Mouse (Mus musculus): ENCODE results near the gene Polr3gl.

Gene Polr3gl

DNA sequence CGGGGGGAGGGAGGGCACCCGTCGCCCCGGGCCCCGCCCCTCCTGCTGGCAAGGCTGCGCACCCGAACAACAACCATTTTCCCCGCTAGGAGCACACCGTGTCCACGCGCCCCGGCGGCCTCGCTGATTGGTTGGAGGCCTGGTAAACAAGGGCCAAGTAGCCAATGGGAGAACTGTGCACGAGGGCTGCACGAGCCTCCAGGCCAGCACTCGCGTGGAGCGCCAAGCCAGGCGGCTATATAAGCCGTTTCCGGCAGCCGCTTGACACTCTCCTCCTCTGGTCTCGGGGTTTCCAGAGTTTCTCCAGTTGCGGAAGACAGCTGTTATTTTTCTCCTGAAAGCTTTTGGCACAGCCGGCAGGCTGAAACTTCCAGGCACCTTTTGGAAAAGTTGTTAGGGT lies 36.3 kb downstream of the Polr3gl start, which contains the start of gene Txnip:
TSS of gene Txnip (plus strand) at position 264 of the 400 bp plus-strand sequence.
- peak; percentile 81 for DNase-seq (ENCODE audit: low read depth, low spot score)

DNA sequence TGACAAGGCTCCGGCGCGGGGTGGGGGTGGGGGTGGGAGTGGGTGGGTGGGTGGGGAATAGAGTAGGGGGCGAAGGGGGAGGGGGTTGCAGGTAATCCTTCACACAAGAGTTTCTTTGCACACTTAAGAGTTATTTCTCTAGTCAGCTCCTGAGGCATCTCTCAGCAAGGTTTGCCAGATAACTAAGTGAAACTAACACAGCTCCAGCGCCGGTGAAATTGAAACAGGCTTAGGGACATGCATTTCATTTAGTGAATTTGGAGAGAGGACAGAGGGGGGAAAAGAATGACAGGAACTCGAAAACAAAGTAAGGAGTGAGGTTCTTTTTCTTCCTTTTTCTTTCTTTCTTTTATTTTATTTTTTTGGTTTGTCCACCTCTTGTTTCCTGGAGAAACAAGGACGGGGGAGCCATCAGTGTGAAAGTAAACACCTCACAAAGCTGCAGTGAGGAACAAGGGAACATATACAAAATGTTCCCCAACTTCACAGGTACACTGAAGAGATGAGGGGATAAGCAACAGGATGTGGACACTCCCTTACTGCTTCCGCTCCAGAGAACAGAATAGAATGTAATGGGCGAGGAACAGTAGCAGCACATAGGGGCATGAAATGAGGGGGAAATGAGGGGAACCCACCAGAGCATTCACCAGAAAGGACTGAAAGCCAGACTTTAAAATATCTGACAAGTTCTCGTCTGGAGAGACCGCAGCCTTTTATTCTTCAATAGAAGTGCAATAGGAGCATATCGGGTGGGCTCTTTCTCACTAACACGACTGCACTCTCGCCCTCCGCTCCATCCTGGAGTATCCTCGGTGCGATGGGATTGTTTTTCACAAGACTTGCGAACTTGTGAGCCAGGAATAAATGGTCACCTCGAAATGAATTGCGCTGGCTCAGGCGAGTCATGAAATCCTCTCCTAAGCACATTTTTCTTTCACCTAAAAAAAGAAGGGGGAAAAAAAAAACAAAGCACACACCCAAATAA lies 37.0 kb downstream of the Polr3gl start:
- DNase-seq (ENCODE audit: low read depth, low spot score) = no peak

DNA sequence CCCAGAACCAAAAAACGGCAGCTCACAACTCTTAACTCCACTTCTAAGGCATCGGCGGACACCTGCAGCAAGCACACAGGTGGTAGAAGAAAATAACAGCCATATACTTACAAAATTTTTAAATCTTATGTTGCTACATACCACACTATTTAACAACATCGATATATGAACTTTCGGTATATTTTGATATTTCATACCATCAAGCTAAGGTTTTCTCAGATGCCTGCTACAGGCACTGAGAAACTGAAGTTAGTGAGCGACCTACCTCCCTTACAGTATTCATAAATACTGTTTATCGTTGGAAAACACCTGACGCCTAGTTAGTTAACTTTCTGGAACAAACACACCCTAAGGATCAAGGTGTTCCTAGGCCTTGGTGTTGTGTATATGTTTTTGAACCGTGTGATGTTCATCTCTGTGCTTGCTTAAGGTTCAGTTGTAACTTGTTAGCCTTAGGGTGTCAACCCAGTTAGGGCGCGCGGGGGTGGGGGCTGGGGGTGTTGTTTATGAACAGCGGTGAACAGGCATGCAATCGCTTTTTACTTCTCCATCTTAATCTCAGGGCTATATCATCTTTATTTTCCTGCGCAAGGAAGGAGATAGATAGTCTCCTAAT lies 37.9 kb downstream of the Polr3gl start:
- no peak for DNase-seq (ENCODE audit: low read depth, low spot score)

DNA sequence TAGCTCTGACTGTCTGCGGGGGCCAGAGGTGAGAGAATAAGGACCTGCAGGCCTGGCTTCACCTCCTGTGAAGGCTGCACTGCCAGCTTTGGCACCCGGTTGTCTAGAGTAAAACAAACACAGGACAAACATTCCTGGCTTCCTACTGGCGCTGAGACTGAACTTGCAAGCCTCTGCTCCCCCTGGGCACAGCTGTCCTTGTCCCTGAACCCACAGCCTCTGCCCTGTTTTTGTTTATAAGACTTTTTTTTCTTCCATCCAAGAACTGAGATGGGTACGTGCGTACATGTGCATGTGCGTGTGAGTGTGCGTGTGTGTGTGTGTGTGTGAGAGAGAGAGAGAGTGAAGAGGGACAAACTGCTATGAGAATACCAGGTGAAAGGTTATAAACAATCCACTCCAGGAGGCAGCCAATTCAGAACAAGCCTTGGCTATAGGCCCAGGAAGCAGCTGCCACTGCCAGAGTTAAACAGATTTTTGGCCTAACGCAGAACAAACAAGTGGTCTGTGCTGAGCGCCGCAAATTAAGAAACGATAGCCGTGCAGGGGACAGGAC lies 38.9 kb downstream of the Polr3gl start:
- no peak for DNase-seq (ENCODE audit: low read depth, low spot score)

DNA sequence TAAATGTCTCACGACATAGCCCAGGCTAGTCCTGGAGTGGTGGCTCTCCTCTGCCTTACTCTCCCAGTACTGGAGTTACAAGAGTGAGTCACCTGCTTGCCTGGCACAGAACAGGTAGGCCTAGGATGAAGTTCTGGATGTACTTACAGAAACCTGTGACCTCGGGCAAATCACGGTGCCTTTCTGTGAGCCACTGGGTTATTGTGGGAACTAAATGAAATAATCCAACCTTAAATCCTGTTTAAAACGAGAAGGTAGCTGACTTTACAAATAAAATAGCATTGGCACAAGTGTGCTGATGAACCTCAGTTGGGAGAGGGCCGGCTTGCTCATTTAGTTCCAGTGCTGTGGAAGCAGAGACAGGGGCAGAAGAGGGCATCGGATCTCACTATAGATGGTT lies 39.7 kb downstream of the Polr3gl start:
- no peak for DNase-seq (ENCODE audit: low read depth, low spot score)

DNA sequence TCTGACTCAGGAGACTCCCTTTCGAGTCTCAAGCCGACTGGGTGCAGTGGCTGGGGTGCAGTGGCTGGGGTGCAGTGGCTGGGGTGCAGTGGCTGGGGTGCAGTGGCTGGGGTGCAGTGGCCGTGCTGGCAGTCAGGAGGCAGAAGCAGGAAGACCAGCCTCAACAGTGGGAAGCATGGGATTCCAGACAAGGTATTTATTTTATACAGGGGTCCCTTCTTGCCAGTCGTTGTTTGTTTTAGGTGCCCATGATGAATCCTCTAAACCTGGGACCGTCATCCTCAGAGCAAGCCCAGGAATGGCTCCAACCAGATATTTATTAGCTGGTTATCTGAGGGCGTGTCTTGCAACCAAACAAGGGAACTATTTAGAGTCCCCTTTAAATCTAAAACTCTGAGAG lies 40.4 kb downstream of the Polr3gl start:
- DNase-seq (ENCODE audit: low read depth, low spot score) = no peak

DNA sequence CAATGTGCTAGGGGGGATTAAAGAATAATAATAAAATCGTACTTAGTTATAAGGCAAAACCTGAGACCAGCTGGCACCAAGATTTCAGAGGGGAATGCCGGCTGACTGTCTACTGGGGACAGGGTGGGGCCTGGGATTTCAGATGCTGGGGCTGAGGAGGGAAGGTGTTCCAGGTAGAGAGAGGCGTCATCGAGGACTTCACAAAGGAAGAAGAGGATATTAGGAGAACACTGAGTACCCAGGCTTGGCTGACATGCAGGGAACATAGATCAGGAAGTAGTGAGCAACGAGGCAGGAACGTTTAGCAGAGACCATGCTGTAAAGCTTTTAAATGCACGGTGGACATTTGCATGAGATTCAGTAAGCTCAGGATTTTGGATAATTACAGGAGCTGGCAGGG lies 42.1 kb downstream of the Polr3gl start:
- DNase-seq (ENCODE audit: low read depth, low spot score) = no peak

DNA sequence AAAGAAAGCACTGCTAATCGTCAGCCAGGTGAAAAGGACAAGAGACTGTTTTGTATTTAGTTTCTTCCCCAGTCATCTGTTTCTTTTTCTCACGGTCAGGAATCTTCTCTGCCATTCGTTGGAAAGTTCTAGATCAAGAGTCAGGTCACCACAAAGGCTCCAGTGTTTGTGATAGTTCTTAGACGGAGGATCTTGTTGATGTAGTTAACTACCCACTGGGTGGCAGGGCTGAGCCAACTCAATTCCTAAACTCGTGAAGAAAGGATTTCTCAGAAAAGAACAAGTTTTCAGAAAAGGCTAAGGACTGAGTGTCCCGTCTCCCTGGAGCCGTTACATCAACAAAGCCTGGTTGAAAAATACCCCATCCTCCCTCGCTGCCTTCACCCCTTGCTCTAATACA lies 42.8 kb downstream of the Polr3gl start:
- no peak for DNase-seq (ENCODE audit: low read depth, low spot score)

DNA sequence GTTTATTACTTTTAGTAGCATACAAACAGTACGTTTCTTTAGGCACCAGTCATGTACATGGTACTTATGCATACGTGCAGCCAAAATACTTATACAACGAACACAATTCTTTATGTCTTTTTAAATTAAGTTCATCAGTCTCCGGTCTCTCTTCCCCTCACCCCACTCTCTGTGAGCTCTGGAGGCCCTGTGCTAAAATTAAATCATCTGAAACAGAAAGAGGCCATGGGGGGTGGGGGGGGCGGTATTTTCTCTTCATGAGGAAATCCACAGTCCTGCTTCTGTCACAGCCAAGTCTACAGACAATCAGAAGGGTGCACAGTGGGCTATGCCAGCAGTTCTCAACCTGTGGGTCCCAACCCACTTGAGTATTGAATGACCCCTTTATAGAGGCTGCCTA lies 44.6 kb downstream of the Polr3gl start:
- DNase-seq (ENCODE audit: low read depth, low spot score) = no peak

DNA sequence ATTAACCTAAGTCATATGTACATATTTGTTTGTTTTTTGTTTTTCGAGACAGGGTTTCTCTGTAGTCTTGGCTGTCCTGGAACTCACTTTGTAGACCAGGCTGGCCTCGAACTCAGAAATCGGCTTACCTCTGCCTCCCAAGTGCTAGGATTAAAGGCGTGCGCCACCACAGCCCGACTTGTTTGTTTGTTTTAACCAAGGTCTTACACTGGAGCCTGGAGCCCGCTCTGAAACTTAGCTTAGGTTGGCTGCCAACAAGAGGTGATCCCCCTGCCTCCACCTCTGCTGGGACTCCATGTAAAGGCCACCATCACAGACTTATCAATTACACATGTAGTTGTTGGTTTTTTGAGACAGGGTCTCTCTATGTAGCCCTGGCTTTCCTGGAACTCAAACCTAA lies 45.2 kb downstream of the Polr3gl start:
- no peak for DNase-seq (ENCODE audit: low read depth, low spot score)

DNA sequence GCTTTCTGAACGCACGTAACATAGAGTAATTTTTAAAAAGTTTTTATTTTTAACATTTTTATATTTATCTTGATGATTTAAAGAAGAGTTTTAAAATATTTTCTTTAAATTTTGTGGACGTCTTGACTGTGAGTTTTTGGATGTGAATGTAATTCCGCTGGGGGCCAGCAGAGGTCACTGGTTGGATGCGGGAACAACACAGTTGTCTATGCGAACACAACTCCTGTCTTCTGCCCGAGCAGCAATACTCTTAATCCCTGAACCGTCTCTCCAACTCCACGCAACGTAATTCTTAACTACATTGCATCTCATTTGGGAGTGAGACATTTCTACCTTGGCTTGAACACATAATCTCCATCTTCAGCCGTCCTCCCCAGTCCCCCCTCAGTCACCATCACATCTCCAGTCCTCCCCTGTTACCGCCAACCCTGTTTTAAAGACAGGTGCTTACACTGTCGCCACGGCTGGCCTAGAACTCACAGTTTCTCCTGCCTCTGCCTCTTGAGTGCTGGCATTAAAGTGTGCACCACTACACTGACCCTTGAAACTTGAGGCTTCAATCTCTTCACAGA lies 46.5 kb downstream of the Polr3gl start:
- DNase-seq (ENCODE audit: low read depth, low spot score) = peak; percentile 29

DNA sequence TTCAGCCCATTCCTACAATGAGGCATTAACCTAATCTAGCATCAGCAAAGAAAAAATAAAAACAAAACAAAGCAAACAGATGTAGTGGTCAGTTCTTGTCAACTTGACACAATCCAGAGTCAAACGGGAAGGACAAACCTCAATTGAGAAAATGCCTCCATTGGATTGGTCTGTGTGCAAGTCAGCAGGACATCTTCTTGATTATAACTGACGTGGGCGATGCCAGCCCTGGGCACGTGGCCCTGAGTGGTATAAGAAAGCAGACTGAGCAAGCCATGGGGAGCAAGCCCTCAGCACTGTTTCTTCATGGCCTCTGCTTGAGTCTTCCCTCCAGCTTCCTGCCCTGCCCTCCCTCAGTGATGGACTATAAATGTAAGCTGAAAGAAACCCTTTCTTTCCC lies 47.1 kb downstream of the Polr3gl start:
- DNase-seq (ENCODE audit: low read depth, low spot score) = no peak

DNA sequence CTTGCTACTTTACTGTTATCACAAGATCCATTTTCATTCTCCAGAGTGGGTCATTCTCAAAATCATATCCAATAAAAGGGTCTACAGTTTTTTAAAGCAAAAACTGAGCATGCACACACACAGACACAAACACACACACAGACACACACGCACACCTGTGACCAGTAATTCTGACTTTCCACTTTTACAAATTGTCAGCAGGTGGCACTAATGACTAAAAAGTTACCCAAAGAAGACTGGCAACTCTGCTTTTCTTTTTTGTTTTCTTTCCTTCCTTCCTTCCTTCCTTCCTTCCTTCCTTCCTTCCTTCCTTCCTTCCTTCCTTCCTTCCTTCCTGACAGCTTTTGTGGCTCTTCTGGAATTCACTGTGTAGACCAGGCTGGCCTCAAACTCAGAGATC lies 48.4 kb downstream of the Polr3gl start:
- DNase-seq (ENCODE audit: low read depth, low spot score) = no peak

DNA sequence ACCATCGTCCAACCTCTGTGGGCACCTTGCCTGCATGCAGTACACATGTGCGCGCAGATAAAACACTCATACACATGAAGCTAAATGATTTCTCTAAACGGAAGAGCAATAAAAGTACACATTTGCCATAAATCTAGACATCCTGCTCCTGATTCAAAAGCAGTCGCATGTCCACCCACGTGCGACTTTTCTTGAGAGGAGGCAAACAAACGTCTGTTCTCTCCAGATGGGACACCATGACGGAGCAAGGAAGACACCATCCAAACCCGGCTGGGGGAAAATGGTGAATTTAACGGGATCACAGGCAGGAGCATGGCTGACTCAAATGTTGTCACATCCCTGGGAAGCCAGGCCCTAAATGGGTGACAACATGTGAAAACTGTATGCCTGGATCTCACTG lies 50.6 kb downstream of the Polr3gl start:
- no peak for DNase-seq (ENCODE audit: low read depth, low spot score)

DNA sequence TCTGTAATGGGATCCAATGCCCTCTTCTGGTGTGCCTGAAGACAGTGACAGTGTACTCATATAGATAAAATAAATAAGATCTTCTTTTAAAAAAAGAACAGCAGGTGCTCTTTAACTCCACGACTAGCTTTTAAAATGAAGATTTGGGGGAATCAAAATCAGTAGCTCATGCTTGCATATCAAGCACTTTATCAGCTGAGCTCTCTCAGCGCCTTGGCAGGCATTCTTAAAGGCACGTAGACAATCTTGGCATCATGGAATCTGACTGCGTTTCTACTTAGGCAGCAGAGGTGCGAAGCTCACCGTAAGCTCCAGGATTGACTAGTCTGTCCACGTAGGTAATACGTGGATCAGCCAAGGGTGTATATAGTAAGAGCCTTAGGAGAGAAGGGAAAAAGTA lies 51.4 kb downstream of the Polr3gl start:
- no peak for DNase-seq (ENCODE audit: low read depth, low spot score)

DNA sequence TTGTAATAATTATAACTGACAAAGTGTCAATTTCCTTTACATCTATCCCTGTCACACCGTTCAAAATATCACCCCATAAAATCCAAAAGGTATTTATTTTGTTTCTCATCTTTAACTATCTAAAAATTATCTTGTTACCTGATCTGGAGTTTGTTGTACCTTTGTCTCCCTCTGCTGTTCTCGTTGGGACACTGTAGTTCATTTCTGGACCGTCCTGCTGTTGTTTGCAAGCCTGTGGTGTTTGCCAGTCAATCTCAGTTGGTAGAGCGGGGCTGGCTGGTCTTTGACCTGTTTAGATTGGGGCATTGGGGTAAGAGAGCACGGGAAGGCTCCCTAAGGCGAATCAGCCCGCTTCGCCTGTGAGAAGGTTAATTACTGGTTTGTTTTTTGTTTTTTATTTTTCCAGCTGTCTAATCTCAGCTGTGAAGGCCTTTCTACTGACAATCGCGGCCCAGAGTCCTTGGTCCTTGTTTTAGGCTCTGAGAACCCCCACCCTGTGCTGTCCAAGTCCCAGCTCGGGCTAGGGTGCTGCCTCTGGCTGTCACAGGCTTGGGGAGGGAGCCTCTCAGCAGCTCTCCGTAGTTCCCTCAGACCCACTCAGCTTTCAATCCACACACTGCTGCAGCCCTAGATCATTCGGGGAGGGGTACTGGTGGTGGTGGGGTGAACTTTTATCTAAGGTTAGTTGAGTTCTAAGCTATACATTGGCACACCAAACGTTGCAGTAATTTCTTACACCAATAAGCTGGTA lies 52.5 kb downstream of the Polr3gl start:
- DNase-seq (ENCODE audit: low read depth, low spot score) = no peak

DNA sequence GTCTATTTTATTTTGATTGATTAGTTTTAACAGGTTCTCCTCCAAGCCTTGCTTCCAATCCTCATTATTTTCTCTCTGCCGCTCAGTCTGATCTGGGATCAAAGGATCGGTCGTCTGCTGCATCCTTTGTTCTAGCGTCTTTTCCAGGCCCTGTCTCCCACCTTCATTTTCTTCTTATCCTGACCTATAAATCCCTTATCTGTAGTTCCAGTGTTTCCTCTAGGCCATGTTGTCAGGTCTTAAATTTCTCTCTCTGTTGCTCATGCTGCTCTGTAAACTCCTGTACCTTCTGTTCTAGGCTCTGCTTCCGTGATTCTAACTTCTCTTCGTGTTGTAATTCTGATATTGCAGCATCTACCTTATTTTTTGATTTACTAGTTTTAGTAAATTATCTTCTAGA lies 53.2 kb downstream of the Polr3gl start:
- no peak for DNase-seq (ENCODE audit: low read depth, low spot score)

DNA sequence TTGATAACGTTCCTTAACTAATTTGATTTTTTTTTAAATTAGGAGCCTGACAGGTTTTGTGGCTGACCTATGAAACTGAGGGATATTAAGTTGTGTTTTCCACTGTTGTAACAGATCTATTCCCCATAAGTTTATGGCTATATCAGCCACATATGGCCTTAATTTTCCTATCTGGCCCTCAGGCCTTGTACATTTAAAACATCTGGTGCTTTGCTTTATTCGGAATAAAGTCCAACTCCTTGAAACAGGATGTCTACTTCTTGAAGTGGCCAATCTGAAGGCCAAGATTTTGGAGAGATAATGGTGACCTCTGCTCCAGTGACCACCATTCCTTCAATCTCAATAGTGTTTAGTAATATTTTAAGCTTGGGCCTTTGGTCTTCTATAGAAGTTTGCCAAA lies 54.7 kb downstream of the Polr3gl start:
- no peak for DNase-seq (ENCODE audit: low read depth, low spot score)

DNA sequence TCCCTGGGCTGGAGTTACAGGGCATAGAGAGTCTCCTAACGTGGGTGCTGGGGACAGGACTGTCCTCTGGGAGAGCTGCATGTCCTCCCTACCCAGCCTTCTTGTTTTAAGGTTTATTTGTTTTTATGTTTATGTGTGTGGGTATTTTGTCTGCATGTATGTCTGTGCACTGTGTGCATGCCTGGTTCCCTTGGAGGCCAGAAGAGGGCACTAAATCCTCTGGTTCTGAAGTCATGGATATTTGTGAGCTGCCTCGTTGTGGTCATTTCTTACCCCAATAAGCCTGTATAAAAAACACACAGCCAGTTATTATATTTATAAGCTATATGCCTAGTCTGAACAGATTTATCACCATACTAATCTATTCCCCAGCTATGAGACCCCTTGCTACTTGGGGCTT lies 59.7 kb downstream of the Polr3gl start:
- no peak for DNase-seq (ENCODE audit: low read depth, low spot score)

DNA sequence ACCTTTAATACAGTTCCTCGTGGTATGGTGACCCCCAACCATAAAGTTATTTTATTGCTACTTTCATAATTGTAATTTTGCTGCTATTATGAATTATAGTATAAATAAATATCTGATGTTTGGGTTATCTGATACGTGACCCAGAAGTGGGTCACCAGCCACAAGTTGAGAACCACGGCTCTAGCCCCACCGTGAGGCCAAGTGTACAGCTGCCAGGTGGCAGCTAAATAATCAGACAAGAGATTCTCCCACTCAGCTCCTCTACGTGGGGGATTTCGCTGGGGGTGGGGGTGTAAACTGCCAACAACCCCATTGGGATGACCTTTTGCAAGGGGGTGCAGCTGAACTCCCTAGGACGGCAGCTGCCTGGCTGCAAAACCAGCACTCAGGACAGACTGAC lies 61.9 kb downstream of the Polr3gl start:
- DNase-seq (ENCODE audit: low read depth, low spot score) = no peak

DNA sequence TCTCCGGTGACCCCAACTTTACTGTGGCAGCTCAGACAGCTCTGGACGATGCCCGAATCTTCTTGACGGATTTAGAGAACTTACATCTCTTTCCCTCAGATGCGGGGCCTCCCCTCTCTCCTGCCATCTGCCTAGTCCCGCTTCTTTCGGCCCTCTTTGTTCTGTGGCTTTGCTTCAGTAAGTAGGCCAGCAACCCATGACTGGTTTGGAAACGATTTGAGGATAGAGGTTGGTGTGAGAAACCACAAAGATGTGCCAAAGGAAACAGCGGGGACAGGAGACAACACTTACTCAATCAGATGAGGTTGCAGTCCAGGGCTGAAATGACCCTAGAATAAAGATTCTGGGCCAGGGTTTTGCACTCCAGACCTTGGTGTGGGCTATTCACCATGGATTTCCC lies 65.5 kb downstream of the Polr3gl start:
- no peak for DNase-seq (ENCODE audit: low read depth, low spot score)
